Mouse (Mus musculus) heart, postnatal 0 days (tissue): ENCODE results near the gene Crhr1. TPM values are rescaled to one million over a fixed set of nuclear protein-coding genes. Genes with fewer than 3 reads are reported as not detected.

Source experiments
- ATAC-seq: fragments of 200-750 bp; cut with Nextera tagmentation; 2 replicates; pipeline ENCODE4 v1.8.0; 2017; ENCODE audit warnings: low read depth, moderate number of reproducible peaks, moderate library complexity; ENCODE audit not compliant: insufficient read depth
- DNase-seq: peaks from one replicate; pipeline ENCODE4 v3.0.0-alpha.2; 2016; ENCODE audit warnings: low spot score
- H3K27ac ChIP-seq: fragments of 300-500 bp; sonication (generic); 2 replicates; pipeline ENCODE4 v1.5.1; 2014; ENCODE audit warnings: low read depth, mild to moderate bottlenecking
- H3K27me3 ChIP-seq: fragments of 300-500 bp; sonication (generic); 2 replicates; pipeline ENCODE4 v1.6.1; 2014; ENCODE audit warnings: low read length, mixed read lengths; ENCODE audit not compliant: control insufficient read depth, insufficient read depth
- H3K36me3 ChIP-seq: fragments of 300-500 bp; sonication (generic); replicated peaks from 2 replicates; pipeline ENCODE4 v1.6.1; 2014; ENCODE audit warnings: low read length, mixed read lengths; ENCODE audit not compliant: control insufficient read depth, insufficient read depth
- H3K4me1 ChIP-seq: fragments of 300-500 bp; sonication (generic); 2 replicates; pipeline ENCODE4 v1.6.1; 2014; ENCODE audit warnings: antibody characterized with exemption; ENCODE audit not compliant: control insufficient read depth, insufficient read depth
- H3K4me2 ChIP-seq: fragments of 300-500 bp; sonication (generic); 2 replicates; pipeline ENCODE4 v1.6.1; 2014; ENCODE audit warnings: low read depth, mild to moderate bottlenecking, low read length, moderate library complexity
- H3K4me3 ChIP-seq: fragments of 300-500 bp; sonication (generic); 2 replicates; pipeline ENCODE4 v1.5.1; 2014; ENCODE audit warnings: low read depth, low read length
- H3K9ac ChIP-seq: fragments of 300-500 bp; sonication (generic); replicated peaks from 2 replicates; pipeline ENCODE4 v1.6.1; 2014; ENCODE audit warnings: low read depth, low read length, mixed read lengths
- H3K9me3 ChIP-seq: fragments of 300-500 bp; sonication (generic); replicated peaks from 2 replicates; pipeline ENCODE4 v1.6.1; 2016; ENCODE audit warnings: low read length; ENCODE audit not compliant: control insufficient read depth
- CTCF ChIP-seq: IDR thresholded peaks from 2 replicates; pipeline ENCODE4 v1.5.1; 2016; ENCODE audit warnings: antibody characterized with exemption, control low read depth, low read depth
- EP300 ChIP-seq: IDR thresholded peaks from 2 replicates; pipeline ENCODE4 v1.6.1; 2016; ENCODE audit warnings: antibody characterized with exemption, low read depth
- WGBS: fragments of 180-500 bp; shearing (Covaris S2); extraction: QIAGEN DNeasy Blood & Tissue Kit; methylation state at CpG from one replicate; pipeline ENCODE4 v1.1.7; 2014; 5-methylcytosine and 5-hydroxymethylcytosine counted together
- polyA plus RNA-seq: library from polyadenylated mRNA; unstranded; fragments of >200 nt; fragmentation: Nextera tagmentation; extraction: Ambion mirVana; gene quantifications from 2 replicates; pipeline ENCODE4 v1.2.1, GENCODE M21; 2015
- total RNA-seq: library from RNA; depleted of rRNA; stranded (reverse); fragments of >200 nt; gene quantifications from 2 replicates; pipeline ENCODE4 v1.2.3, GENCODE M21; 2014; ENCODE audit warnings: low replicate concordance

The Crhr1 gene
- total and polyA plus RNA-seq, 2 experiments from 2014 or later: not detected

- H3K9me3 ChIP-seq: no peaks in the 10 kb centered on the region
- H3K4me1 ChIP-seq: no peaks in the 10 kb centered on the region
- no peak overlapping the region for H3K4me2 ChIP-seq
- ATAC-seq (no peak), DNase-seq (no peak)
- no peak overlapping the region for H3K9ac ChIP-seq
- no peaks in the 10 kb centered on the region for H3K36me3 ChIP-seq
- H3K4me3 ChIP-seq: no peak overlapping the region
- TF ChIP-seq EP300 (no peak), CTCF (no peak)
- WGBS: 79% methylated on average over 10 of the region's 10 CpGs
- no peak overlapping the region for H3K27ac ChIP-seq
- no peaks in the 10 kb centered on the region for H3K27me3 ChIP-seq
These were observed 9.2 kb upstream of the Crhr1 start for GRCm38 (mm10) chr11:104123479-104123878.

GRCm38 (mm10) chr11:104124582-104124981 is 8.1 kb upstream of the Crhr1 start:
- Histone ChIP-seq H3K4me3 (no peak overlapping the region), H3K27ac (no peak overlapping the region), H3K27me3 (no peaks in the 10 kb centered on the region), H3K9me3 (no peaks in the 10 kb centered on the region), H3K4me1 (no peaks in the 10 kb centered on the region), H3K4me2 (no peak overlapping the region), H3K9ac (no peak overlapping the region), H3K36me3 (no peaks in the 10 kb centered on the region)
- ATAC-seq (no peak), DNase-seq (no peak)
- no peak for TF ChIP-seq EP300
- TF ChIP-seq CTCF: no peak
- 55% methylated on average over 3 of the region's 3 CpGs for WGBS

GRCm38 (mm10) chr11:104129466-104129865 is 3.2 kb upstream of the Crhr1 start:
- ATAC-seq (no peak), DNase-seq (no peak)
- no peak overlapping the region for H3K9ac ChIP-seq
- no peak overlapping the region for H3K4me3 ChIP-seq
- 79% methylated on average over 5 of the region's 5 CpGs for WGBS
- no peaks in the 10 kb centered on the region for H3K9me3 ChIP-seq
- H3K4me1 ChIP-seq: no peaks in the 10 kb centered on the region
- H3K27me3 ChIP-seq: peaks cover 45% of the 10 kb centered on the region
- no peak overlapping the region for H3K27ac ChIP-seq
- no peak overlapping the region for H3K4me2 ChIP-seq
- TF ChIP-seq CTCF: no peak
- TF ChIP-seq EP300: no peak
- H3K36me3 ChIP-seq: no peaks in the 10 kb centered on the region

GRCm38 (mm10) chr11:104130721-104131647 is 1.7 kb upstream of the Crhr1 start:
- ATAC-seq (no peak), DNase-seq (no peak)
- Histone ChIP-seq H3K4me3 (no peak overlapping the region), H3K4me1 (no peaks in the 10 kb centered on the region), H3K9me3 (no peaks in the 10 kb centered on the region), H3K9ac (no peak overlapping the region), H3K36me3 (no peaks in the 10 kb centered on the region), H3K27me3 (peaks cover 60% of the 10 kb centered on the region), H3K27ac (no peak overlapping the region), H3K4me2 (no peak overlapping the region)
- 66% methylated on average over 15 of the region's 15 CpGs for WGBS
- TF ChIP-seq CTCF (no peak), EP300 (no peak)

GRCm38 (mm10) chr11:104131756-104132155 is 899 bp upstream of the Crhr1 start:
- Histone ChIP-seq H3K36me3 (no peaks in the 10 kb centered on the region), H3K4me3 (peak overlapping the region; percentile 35; the same call in 1 of the 2 replicates), H3K4me2 (peak overlapping the region; percentile 53; the same call in 1 of the 2 replicates), H3K27me3 (peaks cover 68% of the 10 kb centered on the region), H3K9me3 (no peaks in the 10 kb centered on the region), H3K4me1 (no peaks in the 10 kb centered on the region), H3K9ac (no peak overlapping the region), H3K27ac (no peak overlapping the region)
- ATAC-seq (no peak), DNase-seq (no peak)
- 0 out of 2 replicates have a peak, but pooled peaks have one; percentile 7 for TF ChIP-seq CTCF
- no peak for TF ChIP-seq EP300
- 2% methylated on average over 21 of the region's 21 CpGs for WGBS
